Mouse (Mus musculus): ENCODE measurements at regions not wholly inside any gene's neighbourhood (a gene's known extent, or its start where the extent isn't known, plus 50 kb on each side); places are given as distances from the start of the nearest gene placed in this dataset.

DNA sequence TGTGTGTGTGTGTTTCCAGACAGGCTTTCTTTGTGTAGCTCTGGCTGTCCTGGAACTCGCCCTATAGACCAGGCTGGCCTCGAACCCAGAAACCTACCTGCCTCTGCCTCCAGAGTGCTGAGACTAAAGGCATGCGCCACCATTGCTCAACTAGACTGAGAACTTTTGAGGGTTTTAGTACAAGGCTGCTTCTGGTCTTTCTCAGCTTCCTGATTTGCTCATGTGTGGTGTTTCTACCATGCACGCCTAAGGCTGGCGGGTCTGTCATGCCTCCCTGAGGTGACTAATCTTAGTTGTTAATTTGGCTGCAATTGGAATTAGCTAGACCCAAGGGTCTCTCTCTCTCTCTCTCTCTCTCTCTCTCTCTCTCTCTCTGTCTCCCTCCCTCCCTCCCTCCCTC lies 61.2 kb upstream of the Cux1 start:
- TF ChIP-seq EP300 (IDR thresholded peaks at IDR 0.05; ENCODE audit: low read depth in 1 of 2, low read length in 2 of 2) (no peak), ZNF384 (IDR thresholded peaks at IDR 0.05; ENCODE audit: low read depth, low read length) (no peak), SMC3 (IDR thresholded peaks at IDR 0.05; ENCODE audit: low read depth, low read length) (no peak), ZC3H11A (IDR thresholded peaks at IDR 0.05; ENCODE audit: low read depth, low read length) (no peak), CTCF (IDR thresholded peaks at IDR 0.05 in 2 of 3, conservative IDR thresholded peaks at IDR 0.05 in 1 of 3; ENCODE audit: control insufficient read depth in 1 of 3, insufficient read depth in 1 of 3, low read depth in 2 of 3, low read length in 3 of 3, poor library complexity in 1 of 3, severe bottlenecking in 1 of 3) (no peak), TAL1 (IDR thresholded peaks at IDR 0.05; ENCODE audit: low read length) (no peak), POLR2A (IDR thresholded peaks at IDR 0.05; ENCODE audit: control insufficient read depth in 1 of 2, insufficient read depth in 1 of 2, low read depth in 1 of 2, low read length in 2 of 2, poor library complexity in 1 of 2) (no peak), GATA1 (IDR thresholded peaks at IDR 0.05; ENCODE audit: low read depth, low read length) (no peak), MEF2A (IDR thresholded peaks at IDR 0.05; ENCODE audit: extremely low read depth, insufficient replicate concordance, low read depth, low read length, poor library complexity, severe bottlenecking) (no peak), E2F4 (IDR thresholded peaks at IDR 0.05; ENCODE audit: borderline replicate concordance, low read depth, low read length) (no peak), ELF1 (IDR thresholded peaks at IDR 0.05; ENCODE audit: low read depth, low read length) (no peak), NRF1 (IDR thresholded peaks at IDR 0.05; ENCODE audit: insufficient read depth, low read depth, low read length, poor library complexity, severe bottlenecking) (no peak), NELFE (IDR thresholded peaks at IDR 0.05; ENCODE audit: low read depth, low read length) (no peak), GABPA (IDR thresholded peaks at IDR 0.05; ENCODE audit: low read depth, low read length) (no peak)

Data from MEL (cell line).